Mouse (Mus musculus): Measurements from ENCODE around the gene Tdrd7. TPM values are rescaled to one million over a fixed set of nuclear protein-coding genes. Genes with fewer than 3 reads are reported as not detected.

The Tdrd7 gene
- polyA plus RNA-seq, 1 experiment from 2014 or later, result 6.5 TPM

DNA sequence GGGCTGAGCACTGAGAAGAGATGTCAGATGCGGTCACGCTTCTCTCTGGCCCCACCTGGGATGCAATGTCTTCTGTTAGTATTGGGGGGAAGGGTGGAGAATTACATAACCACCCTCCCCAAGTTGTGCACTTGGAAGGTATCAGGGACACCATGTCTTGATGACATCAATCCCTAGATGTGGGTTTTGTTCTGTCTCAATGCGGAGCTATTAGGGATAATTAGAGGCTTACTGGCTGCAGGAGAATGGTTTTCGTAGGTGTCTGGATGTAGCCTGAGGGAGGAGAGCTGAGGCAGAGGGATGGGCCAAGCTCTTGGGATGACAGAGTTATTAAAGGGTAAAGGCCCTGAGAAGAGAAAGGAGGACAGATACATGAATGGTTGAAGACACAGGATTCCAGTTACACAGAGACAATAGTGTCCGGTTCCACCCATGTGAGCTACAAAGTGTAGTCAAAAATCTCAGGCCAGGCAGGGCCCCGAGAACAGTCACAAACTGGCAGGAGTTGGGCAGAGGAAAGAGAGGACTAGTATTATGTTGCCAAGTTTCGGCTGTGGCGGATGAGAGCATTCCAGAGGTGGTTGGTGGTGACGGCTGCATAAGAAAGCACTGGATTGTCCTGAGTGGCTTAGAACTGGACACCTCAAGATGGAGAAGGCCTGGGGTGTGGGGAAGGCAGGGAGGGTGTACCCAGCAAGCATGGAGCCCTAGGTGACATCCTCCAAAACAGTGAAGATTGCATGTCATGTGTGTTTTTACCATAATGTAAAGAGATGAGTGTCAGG lies 88.4 kb downstream of the Tdrd7 start:
- Histone ChIP-seq H3K27ac (no peak overlapping the region), H3K27me3 (replicated peaks) (no peaks in the 10 kb centered on the region), H3K4me3 (no peak overlapping the region), H3K9ac (no peak overlapping the region), H3K9me3 (replicated peaks) (peaks cover 4% of the 10 kb centered on the region; the same call in 1 of the 2 replicates), H3K36me3 (peaks cover 99% of the 10 kb centered on the region), H3K4me1 (peaks cover 12% of the 10 kb centered on the region), H3K4me2 (no peak overlapping the region)
- WGBS (ENCODE audit: insufficient replicate concordance), result 92% methylated on average over 9 of the region's 9 CpGs
- ATAC-seq, result no peak

DNA sequence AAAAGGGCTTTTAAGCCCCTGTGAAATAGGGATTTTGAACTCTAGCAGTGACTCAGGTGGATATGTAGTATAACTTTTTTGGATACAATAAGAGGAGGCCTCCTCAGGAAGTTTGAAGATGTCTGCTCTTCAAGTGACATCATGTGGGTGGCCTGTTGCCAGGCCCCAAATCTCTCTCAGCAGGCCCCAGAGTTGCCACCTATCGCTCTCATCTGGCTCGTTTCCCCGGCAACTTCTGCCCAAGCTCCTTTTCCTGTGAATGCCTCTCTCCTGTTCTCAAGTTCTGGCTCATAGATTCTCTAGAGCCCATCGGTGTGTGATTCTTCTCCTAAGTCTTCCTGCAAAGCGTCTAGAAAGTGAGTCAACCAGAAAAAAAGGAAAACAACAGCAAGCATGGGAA lies 91.0 kb downstream of the Tdrd7 start:
- WGBS (ENCODE audit: insufficient replicate concordance), result 92% methylated on average over 5 of the region's 5 CpGs
- Histone ChIP-seq H3K27me3 (replicated peaks) (no peaks in the 10 kb centered on the region), H3K9ac (no peak overlapping the region), H3K4me3 (no peak overlapping the region), H3K4me2 (no peak overlapping the region), H3K4me1 (peaks cover 12% of the 10 kb centered on the region; the same call in 1 of the 2 replicates), H3K36me3 (peaks cover 99% of the 10 kb centered on the region), H3K9me3 (replicated peaks) (peaks cover 4% of the 10 kb centered on the region; the same call in 1 of the 2 replicates), H3K27ac (no peak overlapping the region)
- ATAC-seq, result no peak

DNA sequence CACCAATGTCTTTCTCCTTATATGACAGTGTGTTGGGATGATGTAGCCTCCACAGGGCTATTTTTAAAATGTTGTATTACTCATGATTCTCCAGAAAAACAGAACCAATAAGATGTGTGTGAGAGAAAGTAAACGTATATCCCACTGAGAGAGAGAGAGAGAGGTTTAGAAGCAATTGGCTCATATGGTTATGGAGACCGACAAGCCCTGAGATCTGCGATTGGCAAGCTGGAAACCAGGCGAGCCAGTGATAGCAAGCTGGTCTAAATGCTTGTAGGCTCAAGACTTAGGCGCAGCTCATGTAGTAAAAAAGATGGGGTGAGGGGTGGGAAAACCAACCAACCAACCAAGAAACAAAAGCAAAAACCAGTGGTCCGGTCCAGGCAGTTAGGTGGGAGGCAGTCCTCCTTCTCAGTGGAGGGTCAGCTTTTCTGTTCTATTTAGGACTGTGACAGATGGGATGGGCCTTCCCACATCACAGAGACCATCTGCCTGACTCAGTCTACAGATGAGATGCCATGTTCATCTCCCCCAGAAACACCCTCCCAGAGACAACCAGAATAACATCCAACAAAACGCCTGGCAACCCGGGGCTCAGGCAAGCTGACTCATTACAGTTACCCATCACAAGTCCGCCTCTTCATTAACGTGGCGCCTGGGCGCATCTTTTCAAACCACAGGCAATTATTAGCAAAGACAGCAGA lies 96.3 kb downstream of the Tdrd7 start:
- Histone ChIP-seq H3K9me3 (replicated peaks) (peaks cover under 1% of the 10 kb centered on the region; the same call in 1 of the 2 replicates), H3K36me3 (peaks cover 99% of the 10 kb centered on the region), H3K27me3 (replicated peaks) (no peaks in the 10 kb centered on the region; the same call in none of the 2 replicates), H3K4me3 (no peak overlapping the region), H3K27ac (no peak overlapping the region), H3K4me1 (peaks cover 12% of the 10 kb centered on the region; the same call in 1 of the 2 replicates), H3K4me2 (no peak overlapping the region), H3K9ac (no peak overlapping the region)
- no peak for ATAC-seq
- WGBS (ENCODE audit: insufficient replicate concordance), result 89% methylated on average over 12 of the region's 12 CpGs

DNA sequence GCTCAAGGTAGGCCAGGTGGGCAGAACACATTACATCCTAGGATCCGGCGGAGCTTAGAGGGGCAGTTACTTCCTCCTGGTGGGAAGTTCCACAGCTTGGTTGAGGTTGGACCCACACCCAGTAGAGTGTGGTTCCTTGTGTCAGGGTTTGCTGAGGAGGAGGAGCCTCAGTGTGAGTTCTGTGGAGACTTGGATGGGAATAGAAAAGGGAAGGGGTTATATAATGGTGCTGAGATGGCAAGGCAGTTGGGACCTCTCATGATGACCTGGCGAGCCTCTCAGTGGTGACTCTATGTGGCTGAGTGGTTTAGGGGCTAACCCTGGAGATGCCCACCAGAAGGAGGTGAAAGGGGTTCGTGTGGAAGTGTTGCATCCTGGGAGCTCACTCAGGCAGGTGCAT lies 98.7 kb downstream of the Tdrd7 start:
- H3K4me1 ChIP-seq, result peaks cover 8% of the 10 kb centered on the region; the same call in 1 of the 2 replicates
- no peaks in the 10 kb centered on the region; the same call in none of the 2 replicates for H3K27me3 ChIP-seq (replicated peaks)
- no peak overlapping the region for H3K4me3 ChIP-seq
- no peak for ATAC-seq
- no peak overlapping the region for H3K27ac ChIP-seq
- H3K36me3 ChIP-seq, result peaks cover 100% of the 10 kb centered on the region
- no peak overlapping the region for H3K9ac ChIP-seq
- H3K4me2 ChIP-seq, result no peak overlapping the region
- 81% methylated on average over 4 of the region's 4 CpGs for WGBS (ENCODE audit: insufficient replicate concordance)
- H3K9me3 ChIP-seq (replicated peaks), result no peaks in the 10 kb centered on the region

DNA sequence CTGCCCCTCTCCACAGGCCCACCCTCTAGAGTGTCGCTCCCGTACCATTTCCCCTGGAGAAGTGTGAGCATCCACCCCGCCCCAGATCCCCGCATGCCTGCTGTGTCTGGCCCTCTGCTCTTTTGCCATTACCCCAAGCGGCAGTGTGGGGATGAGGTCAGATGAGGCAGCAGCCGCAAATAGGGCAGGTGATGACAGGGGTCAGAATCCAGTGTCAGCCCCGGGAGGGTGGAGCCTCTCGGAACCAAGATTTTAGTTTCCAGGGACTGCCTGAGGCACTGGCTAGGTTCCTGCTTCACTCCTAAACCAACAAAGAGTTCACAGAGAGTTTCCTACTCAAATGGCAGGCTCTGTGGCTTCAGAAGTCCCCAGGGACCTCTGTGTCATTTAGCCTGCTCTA lies 99.1 kb downstream of the Tdrd7 start:
- ATAC-seq, result no peak
- H3K9ac ChIP-seq, result no peak overlapping the region
- no peak overlapping the region for H3K27ac ChIP-seq
- no peaks in the 10 kb centered on the region for H3K9me3 ChIP-seq (replicated peaks)
- no peak overlapping the region for H3K4me2 ChIP-seq
- H3K4me1 ChIP-seq, result peaks cover 8% of the 10 kb centered on the region; the same call in 1 of the 2 replicates
- H3K27me3 ChIP-seq (replicated peaks), result no peaks in the 10 kb centered on the region; the same call in none of the 2 replicates
- no peak overlapping the region for H3K4me3 ChIP-seq
- 70% methylated on average over 8 of the region's 8 CpGs for WGBS (ENCODE audit: insufficient replicate concordance)
- H3K36me3 ChIP-seq, result peaks cover 98% of the 10 kb centered on the region

DNA sequence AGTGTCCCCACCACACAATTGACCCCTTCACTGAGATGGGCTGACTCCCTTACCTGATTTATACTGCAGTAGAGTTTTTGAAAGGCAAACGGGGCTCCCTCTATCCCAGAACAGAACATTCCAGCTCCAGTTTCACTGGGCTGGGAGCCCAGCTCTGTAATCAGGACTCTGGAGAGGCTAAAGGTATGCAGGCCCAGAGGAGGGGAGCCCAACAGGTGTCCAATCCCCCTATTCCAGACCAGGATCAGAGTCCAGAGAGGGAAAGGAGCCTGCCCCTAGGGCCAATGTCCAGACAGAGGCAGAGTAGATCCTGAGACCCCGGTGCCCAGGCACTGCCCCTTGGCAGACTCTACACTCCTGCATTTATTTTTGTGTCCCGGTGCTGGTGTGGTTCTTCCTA lies 99.8 kb downstream of the Tdrd7 start:
- Histone ChIP-seq H3K9ac (no peak overlapping the region), H3K36me3 (peaks cover 98% of the 10 kb centered on the region), H3K27me3 (replicated peaks) (no peaks in the 10 kb centered on the region; the same call in none of the 2 replicates), H3K4me3 (no peak overlapping the region), H3K9me3 (replicated peaks) (no peaks in the 10 kb centered on the region), H3K4me1 (peaks cover 8% of the 10 kb centered on the region; the same call in 1 of the 2 replicates), H3K4me2 (no peak overlapping the region), H3K27ac (no peak overlapping the region)
- ATAC-seq, result no peak
- WGBS (ENCODE audit: insufficient replicate concordance), result 91% methylated on average over 3 of the region's 3 CpGs

DNA sequence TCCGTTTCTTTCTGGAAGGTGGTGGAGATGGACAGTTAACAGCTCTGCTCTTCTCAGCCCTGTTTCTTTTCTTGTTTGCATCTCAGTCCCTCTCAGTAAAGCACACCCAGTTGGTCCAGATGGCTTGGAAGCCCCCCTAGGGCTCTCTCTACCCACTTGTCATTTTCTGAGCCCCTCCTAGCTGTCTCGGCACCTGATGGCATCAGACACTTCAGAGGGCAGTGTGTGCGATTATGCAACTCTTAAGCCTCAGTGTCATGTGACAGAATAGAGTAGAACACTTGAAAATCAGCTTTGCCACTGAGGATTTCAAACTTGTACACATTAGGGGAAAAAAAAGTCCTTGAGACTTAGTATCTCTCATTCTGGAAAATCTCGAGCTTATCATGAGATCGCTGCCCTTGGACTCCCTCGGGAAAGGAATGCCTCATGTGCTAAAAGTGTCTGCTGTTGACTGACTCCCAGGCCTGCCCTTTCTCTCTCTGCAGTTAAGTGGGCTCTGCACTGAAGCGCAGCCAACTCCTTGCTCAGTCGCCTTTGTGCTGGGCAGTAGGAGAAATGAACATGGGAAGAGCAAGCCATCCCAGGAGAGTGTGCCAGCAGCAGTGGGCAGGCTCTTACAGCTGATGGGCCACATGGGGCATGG lies 100.7 kb downstream of the Tdrd7 start:
- H3K27ac ChIP-seq, result no peak overlapping the region
- ATAC-seq, result no peak
- WGBS (ENCODE audit: insufficient replicate concordance), result 77% methylated on average over 8 of the region's 8 CpGs

DNA sequence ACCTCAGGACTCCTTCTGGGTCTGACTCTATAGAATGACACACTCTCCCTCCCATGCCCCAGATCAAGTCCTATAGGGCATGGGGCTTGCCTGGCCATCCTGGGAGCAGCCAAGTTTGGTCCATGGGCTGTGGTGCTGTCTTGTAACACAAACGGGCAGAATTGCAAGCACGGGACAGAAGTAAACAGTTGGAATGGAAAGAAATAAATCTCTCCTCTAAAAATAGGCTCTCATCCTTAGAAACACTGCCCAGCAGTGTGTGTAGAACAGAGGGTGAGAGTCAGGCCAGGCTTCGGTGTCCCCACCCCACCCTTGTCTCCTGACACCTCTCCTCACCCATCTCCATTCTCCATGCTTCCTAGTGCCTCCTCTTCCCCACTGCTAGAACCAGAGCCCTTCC lies 102.9 kb downstream of the Tdrd7 start:
- H3K4me1 ChIP-seq, result no peaks in the 10 kb centered on the region
- 77% methylated on average over 3 of the region's 3 CpGs for WGBS (ENCODE audit: insufficient replicate concordance)
- no peak for ATAC-seq

More for the DNA sequence above, 100.7 kb downstream of the Tdrd7 start:
- Histone ChIP-seq H3K9me3 (replicated peaks) (no peaks in the 10 kb centered on the region), H3K4me2 (no peak overlapping the region), H3K4me1 (peaks cover 8% of the 10 kb centered on the region; the same call in 1 of the 2 replicates), H3K9ac (no peak overlapping the region), H3K4me3 (no peak overlapping the region), H3K36me3 (peaks cover 97% of the 10 kb centered on the region), H3K27me3 (replicated peaks) (no peaks in the 10 kb centered on the region; the same call in none of the 2 replicates)

DNA sequence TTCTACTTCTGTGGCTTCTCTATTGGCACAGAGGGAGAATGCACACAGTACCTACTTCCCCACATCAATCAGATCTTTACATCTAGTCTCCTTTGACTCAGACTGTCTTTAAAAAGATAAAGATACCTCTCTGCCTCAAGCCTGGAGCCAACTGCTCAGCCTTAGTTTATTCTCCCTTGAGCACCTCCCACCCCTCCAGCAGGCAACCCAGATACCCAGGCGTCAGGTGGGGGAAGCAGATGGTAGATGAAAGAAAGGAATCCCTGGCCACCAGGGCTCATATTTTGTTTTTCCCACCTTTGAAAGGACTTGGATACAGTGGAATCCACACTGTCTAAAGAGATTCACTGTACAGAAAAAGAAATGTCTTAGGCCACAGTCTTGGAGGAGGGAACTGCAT lies 103.4 kb downstream of the Tdrd7 start:
- no peak overlapping the region for H3K27ac ChIP-seq
- no peaks in the 10 kb centered on the region for H3K4me1 ChIP-seq
- H3K4me3 ChIP-seq, result no peak overlapping the region
- WGBS (ENCODE audit: insufficient replicate concordance), result 45% methylated on average over 1 of the region's 1 CpGs
- no peaks in the 10 kb centered on the region; the same call in none of the 2 replicates for H3K27me3 ChIP-seq (replicated peaks)
- H3K4me2 ChIP-seq, result no peak overlapping the region
- no peak overlapping the region for H3K9ac ChIP-seq
- peaks cover 96% of the 10 kb centered on the region for H3K36me3 ChIP-seq
- ATAC-seq, result no peak
- no peaks in the 10 kb centered on the region for H3K9me3 ChIP-seq (replicated peaks)

More for the DNA sequence above, 102.9 kb downstream of the Tdrd7 start:
- Histone ChIP-seq H3K36me3 (peaks cover 97% of the 10 kb centered on the region), H3K4me2 (no peak overlapping the region), H3K27me3 (replicated peaks) (no peaks in the 10 kb centered on the region; the same call in none of the 2 replicates), H3K4me3 (no peak overlapping the region), H3K9me3 (replicated peaks) (no peaks in the 10 kb centered on the region), H3K27ac (no peak overlapping the region), H3K9ac (no peak overlapping the region)

DNA sequence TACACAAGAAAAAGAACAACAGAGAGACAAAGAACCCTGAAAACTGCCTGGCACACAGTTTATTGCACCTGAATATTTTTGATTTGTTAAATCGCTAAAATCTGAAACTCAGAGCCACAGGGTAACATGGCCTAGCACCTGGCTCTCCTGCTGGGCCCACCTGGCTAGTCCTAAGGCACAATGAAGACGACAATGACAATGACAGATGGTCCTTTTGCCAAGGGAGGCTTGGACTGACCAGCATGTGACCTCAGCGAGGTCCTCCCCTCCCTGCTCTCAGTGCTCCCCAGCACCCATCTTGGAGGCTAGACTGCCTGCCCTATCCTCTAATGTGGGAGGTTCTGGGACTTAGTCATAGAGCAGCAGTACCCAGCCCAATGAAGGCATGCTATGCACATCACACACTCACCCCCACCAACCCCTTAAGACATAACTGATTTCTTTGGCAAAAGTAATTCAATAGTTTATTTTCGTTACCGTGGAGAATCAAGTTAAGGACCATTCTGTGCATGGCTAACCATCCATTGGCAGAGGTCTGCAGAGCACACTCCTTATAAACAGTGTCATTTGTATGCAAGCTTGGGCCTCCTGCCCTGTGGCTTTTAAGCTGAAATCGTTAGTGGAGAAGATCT lies 104.8 kb downstream of the Tdrd7 start:
- no peaks in the 10 kb centered on the region for H3K9me3 ChIP-seq (replicated peaks)
- WGBS (ENCODE audit: insufficient replicate concordance), result 78% methylated on average over 6 of the region's 6 CpGs
- no peak overlapping the region for H3K9ac ChIP-seq
- peaks cover 89% of the 10 kb centered on the region for H3K36me3 ChIP-seq
- no peak overlapping the region for H3K4me2 ChIP-seq
- H3K4me1 ChIP-seq, result no peaks in the 10 kb centered on the region
- no peaks in the 10 kb centered on the region; the same call in 1 of the 2 replicates for H3K27me3 ChIP-seq (replicated peaks)
- ATAC-seq, result no peak
- H3K27ac ChIP-seq, result no peak overlapping the region
- no peak overlapping the region for H3K4me3 ChIP-seq

DNA sequence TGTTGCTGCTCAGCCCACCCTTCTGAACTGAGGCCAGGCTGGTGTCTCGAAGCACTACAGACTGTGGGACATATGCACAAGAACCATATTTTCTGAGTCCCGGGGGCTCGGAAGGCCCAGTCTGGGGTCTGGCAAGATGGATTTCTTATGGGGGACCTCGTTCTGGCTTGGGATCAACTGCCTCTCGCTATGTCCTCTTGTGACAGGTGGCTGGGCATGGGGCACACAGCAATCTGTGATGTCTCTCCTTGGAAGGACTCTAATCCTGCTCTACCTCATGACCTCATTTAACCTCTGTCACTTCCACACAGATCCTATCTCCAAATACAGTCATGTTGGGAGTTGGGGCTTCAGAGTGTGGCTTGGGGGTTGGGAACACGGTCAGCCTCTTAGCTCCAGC lies 107.5 kb downstream of the Tdrd7 start:
- H3K9ac ChIP-seq, result no peak overlapping the region
- no peak overlapping the region for H3K27ac ChIP-seq
- WGBS (ENCODE audit: insufficient replicate concordance), result 90% methylated on average over 6 of the region's 6 CpGs
- peaks cover 74% of the 10 kb centered on the region for H3K36me3 ChIP-seq
- no peaks in the 10 kb centered on the region for H3K27me3 ChIP-seq (replicated peaks)
- no peak for ATAC-seq
- H3K4me3 ChIP-seq, result no peak overlapping the region
- H3K9me3 ChIP-seq (replicated peaks), result no peaks in the 10 kb centered on the region
- H3K4me1 ChIP-seq, result no peaks in the 10 kb centered on the region
- H3K4me2 ChIP-seq, result no peak overlapping the region
